Mouse (Mus musculus): ENCODE results near the gene Chd9.
"Not testable (repeated sequence)": the region's sequence is repeated elsewhere in the genome, so short reads cannot be mapped to it uniquely, and the experiment has no call there.

The Chd9 gene

DNA sequence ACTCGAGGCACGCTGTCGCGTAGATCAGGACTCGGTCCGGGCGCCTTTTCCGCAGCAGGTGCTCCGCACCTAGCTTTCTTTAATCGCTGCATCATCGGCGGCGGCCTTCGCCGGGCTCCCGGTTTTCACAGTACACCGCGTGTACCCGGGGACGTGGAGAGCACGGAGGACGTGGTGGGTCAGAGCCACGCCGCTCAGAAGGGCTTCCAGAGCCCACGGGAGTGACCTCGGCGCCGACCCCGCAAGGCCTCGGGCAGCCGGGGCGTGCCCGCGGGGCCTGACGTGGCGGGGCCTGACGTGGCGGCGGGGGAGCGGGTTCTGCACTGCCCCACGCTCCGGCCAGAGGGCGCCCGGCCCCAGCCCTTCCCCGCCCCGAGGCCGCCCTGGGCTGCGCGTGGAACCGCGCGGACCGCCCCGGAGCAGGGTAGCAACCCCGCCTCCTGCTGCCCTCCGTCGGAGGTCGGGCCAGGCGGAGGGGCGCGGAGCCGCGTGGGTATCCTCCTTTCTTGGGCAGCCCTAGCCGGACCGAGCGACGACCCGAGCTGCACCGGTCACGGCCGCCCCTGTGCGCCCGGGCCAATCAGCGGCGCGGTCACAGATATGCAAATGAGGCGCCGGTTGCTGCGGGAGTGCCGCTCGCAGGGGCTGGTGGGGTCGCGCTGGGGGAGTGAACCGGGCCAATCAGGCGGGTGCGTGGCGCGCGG is 79.8 kb downstream of the Chd9 start:
- DNase-seq = peak; percentile 98

DNA sequence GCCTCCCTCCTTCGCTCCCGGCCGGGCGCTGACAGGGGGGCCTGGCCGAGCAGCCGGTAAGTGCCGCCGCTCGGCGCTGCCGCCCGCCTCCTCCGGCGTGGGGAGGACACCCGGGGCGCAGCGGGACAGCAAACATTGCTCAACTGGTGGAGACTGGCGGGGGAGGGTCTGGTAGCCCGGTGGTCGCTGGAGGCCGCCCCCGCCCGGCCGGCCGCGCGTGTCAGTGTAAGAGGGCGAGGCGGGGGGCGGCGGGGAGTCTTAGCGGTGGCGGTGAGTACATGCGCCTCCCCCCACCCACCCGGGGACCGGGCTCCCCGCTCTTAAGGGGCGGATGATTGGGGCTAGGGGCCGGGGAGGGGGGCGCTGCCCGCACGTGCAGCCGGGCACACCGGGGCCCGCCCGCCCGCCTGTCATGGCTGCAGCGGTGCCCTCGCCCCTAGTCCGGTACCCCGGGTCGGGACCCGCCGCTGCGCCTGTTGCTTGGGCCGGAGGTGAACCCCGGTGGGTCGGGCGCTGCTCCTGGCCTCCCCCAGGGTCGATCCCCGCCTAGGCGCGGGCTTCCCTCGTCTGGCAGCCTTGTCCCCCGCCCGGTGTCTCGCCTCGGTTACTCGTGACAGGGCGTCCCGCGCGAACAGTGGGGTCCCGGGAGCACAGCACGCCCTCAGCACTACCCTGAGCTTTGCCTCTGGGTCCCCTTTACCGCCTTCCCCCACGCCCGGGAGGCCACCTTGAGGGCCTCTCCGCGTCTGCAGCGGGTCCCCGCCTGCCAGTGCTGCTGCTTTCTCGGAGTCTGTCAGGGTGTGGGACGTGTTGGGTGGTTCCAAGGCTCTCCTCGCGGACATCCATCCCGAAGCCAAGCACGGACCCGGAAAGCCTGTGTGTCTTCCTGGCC is 80.7 kb downstream of the Chd9 start:
- peak; percentile 59 to 64 for DNase-seq

DNA sequence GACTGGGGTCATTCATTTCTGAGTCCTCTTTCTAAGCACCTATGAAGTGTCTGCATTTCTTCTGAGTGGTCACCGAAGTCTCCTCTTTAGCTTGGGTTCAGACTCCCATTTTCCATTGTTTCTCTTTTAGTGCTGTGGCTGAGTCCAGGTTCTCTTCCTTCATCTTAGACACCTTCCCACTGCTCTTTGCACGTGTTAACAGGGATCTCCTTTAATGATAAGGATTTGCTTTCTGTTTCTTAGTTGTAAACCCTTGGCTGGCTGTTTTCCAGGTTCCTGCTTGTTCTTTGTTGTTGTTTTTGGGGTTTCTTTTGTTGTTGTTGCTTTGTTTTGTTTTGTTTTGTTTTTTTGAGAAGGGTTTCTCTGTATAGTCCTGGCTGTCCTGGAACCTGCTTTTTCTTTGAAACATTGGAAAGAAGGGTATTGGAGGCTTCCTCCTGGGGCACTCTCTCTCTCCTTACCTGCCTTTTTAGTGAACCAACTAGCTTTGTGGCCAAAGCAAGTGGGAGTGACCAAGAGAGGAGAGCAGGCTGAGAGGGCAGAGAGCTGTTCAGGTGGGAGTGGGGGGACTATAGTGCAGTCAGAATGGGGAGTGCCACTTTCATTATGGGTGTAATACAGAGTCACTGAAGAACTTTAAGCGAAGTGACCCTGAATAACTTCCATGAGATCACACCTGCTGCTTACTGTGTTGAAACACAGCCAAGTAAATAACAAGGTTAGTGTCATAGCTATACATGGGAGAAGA is 95.2 kb downstream of the Chd9 start:
- DNase-seq = no peak

DNA sequence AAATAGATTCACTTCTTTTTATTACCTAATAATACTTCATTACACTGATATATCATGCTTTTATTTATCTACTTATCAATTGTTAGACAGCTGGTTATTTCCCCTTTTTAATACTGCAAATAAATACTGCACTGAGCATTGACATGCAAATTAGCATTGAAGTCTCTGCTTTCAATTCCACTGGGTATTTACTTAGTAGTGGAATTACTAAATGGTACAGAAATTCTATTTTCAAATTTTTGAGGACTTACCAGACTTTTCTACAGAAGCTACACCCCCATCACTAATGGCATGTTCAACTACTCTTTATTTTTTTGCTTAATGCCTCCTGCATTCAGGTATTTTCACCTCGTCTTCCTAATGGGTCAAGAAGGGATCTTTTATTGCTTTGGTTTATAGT is 100.3 kb downstream of the Chd9 start:
- no peak for DNase-seq

DNA sequence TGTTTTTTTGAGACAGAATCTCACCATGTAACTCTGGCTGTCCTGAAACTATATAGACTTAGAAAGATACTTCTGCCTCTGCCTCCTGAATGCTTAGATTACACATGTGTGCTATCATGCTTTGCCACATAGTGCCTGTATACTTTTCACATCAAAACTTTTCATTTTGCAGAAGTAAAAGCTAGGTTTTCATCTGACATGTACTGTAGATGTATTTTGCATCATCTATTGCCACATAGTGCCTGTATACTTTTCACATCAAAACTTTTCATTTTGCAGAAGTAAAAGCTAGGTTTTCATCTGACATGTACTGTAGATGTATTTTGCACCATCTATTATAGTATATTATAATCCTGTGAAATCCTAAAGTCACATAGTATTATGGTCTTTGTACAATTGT is 102.0 kb downstream of the Chd9 start:
- not testable (repeated sequence) for DNase-seq

DNA sequence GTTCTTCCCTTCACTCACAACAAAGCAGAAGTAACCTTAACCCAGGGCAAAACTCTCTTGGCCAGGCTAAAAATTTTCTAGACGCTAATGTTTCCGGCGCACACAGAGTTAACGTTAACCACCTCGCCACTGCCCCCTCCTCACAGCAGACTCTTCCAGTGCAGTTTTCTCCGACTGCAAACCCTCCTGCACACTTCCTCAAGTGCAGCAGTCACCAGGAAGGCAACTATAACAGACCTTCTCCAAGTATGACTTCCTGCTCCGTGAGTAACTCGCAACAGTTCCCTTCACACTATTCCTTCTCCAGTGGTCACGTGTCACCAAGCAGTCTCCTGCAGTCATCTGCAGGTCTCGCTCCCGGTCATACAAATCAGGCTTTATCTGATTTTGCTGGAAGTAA is 104.8 kb downstream of the Chd9 start:
- no peak for DNase-seq

DNA sequence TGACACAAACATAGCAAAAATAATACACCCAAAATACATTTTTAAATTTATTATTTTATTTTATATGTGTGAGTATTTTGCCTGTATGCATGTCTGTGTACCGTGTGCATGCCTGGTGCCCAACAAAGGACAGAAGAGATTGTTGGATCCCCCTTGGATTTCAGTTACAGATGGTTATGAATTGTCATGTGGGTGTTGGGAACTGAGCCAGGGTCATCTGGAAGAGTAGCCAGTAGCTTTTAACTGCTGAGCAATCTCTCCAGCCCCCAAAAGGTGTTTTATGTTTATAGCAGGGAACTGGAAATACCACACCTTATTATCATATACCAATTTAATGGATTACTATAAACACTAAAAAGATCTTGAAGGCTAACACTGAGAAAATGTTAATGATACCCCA is 106.6 kb downstream of the Chd9 start:
- peak in 1 of 2 experiments; percentile 34 for DNase-seq

DNA sequence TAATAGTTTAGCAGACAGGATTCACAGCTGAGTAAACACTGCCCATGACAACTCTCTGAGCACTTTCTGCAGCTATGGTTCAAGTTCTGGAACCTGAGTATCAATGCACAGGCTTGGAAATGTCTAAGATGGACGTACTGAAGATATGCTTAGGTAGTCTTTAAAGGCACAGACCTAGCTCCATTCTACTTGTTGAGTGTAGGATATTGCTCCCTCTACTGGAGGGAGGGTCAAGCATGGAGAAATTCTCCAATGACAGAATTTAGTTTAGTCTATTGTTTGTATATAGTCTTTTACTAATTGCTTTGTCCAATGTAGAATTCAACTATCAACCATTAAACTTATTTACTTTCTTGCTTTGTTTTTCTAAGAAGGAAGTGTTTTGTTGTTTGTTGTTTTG is 108.7 kb downstream of the Chd9 start:
- DNase-seq = no peak

DNA sequence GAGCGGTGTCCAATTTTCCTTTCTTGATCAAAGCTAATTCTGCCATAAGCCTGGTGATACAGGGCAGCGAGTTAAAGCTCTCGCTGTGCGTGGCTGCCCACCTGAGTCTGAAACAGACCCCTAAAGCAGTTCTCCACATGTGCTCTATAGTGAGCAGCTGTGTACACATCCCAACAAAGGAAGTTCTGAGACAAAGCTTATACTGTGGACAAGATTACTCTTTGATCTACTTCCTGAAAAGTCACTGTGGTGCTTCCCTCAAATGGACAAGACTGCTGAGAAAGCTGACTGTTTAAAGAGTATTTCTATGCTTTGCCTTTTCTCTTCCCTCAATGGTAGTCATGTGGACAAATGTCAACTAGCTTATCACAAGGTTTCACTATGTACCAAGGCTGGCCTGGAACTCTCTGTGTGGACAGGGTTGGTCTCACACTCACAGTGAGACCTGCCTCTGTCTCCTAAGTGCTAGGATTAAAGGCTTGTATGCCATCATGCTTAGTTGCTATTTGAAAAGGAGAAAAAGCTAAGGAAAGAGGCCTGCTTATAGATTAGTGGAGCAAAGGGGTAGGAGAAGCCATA is 110.3 kb downstream of the Chd9 start:
- DNase-seq = no peak

DNA sequence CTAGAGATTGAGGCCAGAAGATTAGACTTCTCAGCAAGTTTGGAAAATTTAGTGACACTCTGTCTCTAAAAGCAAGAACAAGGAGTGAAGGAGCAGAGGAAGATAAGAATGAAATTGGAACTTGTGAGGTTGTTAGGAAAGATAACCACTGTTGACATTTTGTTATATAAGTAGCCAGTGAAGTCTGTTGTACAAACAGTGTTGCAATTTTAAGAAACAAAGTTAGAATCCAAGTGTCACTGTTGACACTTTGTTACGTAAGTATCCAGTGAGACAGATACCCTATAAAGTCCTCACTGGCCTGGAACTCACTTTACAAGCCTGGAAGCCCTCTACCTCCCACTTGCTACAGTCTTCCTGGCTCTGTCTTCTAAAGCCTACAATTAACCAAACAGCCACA is 111.7 kb downstream of the Chd9 start:
- no peak for DNase-seq

DNA sequence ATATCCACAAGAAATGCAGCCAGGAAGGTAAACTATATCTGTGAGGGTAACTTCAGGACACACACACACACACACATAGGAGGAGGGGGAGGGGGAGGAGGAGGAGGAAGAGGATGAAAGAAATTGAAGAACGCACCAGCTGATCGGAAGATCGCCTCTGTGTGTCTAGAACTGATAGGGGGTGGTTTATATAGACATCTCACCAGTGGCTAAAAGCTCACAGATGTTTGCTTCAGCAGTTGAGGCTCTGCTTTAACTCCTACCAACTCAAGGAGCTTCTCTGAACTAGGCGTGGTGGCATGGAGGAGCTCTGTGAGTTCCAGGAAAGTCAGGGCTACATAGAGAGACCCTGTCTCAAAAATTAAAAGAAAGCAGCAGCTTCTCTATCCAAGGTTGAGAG is 115.6 kb downstream of the Chd9 start:
- no peak for DNase-seq

DNA sequence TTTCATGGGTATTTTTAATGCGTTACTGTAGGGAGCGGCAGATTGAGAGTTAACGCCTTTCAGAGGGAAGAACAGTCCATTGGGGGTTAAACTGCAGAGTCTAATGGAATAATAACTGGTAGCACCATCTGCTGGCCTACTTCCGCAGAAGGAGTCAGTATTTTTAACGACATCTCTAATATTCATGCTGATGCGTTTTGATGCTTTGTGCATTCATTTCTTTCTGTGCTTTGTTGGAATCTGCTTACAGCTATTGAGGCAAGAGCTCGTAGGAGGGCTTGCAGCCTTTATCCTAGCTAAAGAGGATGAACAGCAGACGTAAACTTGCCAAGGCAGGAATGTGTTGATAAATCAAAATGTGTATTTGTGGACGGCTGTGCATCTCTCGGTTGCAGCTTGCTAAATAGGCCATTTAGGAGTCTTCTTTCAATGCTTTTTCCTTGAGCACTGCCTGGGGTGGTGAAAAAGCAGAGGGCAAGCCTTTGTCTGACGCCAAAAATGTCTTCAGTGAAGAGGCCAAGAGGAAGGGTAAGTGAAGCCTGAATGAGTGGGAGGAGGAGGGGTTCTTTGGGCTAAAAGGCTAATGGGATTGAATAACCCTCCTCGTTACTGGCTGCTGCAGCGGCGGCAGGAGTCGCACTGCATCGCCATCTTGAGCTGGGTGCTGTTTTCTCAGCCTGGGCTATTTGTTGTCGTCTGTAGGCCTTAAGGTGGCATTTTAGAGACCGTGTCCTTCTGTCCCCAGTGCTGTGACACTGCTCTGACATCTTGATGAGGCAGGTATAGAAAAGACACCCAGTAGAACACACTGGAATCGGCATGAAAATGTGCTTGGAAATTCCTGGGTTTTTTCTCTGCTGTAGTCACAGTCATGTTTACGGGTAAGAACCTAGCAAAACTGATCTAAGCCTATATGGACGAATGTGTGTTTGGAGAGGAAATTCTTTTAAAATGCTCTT is 126.9 kb downstream of the Chd9 start:
- peak; percentile 84 for DNase-seq

DNA sequence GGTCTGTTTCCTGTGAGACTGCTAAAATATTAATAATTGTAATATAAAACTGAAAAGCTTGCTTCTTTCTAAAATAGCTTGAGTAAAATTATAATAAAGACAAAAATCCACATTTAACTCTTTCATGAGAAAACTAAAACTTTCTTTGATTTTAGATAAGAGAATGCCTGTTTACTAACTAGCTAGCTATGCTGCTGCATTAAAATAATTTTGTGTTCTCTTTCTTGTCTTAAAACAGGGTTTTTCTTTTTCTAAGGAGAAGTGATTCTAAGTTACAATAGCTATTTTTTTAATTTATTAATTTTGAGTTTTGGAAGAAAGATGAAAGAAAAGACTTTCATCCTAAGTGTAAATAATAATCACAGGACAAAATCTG is 127.6 kb downstream of the Chd9 start:
- DNase-seq = no peak

DNA sequence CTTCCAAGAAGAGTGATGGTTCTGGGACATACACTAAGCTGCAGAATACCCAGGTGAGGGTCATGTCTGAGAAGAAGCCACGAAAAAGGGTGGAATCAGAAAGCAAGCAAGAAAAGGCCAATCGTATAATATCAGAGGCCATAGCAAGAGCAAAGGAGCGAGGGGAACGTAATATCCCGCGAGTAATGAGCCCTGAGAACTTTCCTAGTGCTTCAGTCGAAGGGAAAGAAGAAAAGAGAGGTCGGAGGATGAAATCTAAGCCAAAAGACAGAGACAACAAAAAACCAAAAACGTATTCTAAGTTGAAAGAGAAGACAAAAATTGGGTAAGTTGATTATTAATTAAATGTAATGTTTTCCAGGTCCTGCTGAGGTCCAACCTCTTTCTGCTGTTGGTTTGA is 128.2 kb downstream of the Chd9 start:
- no peak for DNase-seq

DNA sequence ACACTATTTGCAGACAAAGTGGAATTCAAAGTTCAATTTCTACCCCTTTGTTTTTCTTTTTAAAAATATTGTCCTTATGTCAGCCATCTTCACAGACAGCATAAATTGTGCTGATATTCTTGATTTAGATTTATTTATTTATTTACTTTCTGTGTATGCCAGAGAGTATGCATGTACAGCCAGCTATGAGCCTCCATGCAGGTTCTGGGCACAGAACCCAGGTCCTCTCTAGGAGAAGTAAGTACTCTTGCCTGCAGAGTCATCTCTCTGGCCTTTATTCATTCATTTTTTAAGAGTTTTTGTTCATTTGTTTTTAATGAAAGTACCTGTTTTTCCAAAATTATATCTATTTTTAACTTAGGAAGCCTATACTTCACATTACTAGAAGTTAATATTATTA is 129.6 kb downstream of the Chd9 start:
- peak; percentile 19 to 46 for DNase-seq

DNA sequence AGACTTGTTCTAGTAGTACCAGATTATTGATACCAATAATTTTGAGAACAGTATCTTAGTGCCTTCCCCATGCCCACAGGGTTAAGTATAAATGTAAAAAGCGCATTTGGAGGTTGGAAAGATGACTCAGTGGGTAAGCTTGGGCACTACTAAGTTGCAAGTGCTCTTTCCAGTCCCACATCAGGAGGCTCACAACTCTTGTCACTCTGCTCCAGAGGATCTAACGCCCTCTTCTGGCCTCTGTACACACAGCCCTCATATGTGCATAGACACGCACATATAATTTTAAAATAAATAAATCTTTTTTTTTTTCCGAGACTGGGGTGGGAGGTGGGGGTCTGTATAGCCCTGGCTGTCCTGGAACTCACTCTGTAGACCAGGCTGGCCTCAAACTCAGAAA is 131.6 kb downstream of the Chd9 start:
- DNase-seq = no peak

DNA sequence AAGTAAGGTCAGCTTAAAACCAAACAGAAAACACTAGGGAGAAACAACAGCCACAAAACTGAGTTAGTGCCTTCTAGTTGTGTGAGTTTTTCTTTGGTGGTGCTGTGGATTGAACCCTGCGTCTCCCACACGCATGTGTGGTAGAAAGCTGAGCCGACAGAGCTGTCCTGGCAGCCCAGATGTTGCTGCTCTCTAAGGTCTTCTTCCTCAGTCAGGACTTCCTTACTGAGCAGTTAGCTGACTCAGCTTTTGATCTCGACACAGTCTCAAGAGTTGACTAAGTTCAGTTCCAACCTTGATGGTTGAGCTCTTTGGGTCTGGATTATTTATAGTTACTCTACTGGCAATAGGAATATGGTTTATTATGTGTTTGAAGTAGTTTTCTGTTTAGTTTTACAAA is 133.5 kb downstream of the Chd9 start:
- no peak for DNase-seq

DNA sequence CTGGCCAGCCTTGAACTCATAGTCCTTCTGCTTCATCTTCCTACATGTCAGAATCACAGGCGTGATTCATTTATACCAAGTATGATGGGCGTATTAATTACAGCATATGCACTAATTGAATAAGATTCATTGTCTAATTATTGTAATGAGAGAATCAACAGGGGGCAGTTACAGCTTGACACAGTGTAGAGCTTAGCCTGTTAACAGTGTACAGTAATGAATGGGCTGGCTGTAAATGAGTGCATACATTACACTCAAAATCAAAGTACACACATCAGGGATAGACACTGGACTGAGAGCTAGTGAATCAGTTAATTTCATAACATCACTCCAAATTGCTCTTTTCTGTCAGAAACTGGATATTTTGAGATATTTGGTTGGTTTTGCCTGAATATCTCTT is 135.9 kb downstream of the Chd9 start:
- DNase-seq = no peak

DNA sequence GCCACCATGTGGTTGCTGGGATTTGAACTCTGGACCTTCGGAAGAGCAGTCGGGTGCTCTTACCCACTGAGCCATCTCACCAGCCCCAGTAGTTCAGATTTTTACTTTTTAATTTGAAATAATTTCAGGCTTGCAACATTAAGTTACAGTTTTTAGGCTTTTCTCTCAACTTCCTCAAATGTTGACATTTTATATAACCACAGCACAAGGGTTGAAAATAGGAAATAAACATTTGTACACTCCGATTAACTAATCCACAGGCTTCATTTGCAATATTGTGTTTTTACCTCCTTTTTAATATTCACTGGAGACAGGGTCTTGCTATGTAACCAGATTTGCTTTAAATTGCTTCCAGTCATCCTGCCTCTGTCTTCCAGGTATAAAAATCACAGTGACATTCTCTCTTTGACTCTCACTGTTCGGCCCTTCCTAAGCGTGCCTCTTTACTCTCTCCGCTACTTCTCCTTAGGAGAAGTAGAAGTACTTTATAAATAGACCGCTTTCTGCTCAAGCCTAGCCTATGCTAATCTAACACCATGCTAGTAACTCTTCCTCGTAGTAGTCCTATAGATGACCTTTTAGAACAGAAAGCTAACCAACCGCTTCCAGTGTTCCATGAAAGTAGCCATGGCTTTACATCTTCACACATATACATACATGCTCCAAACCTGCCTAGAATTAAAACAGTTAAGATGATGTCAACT is 137.5 kb downstream of the Chd9 start:
- DNase-seq = no peak

DNA sequence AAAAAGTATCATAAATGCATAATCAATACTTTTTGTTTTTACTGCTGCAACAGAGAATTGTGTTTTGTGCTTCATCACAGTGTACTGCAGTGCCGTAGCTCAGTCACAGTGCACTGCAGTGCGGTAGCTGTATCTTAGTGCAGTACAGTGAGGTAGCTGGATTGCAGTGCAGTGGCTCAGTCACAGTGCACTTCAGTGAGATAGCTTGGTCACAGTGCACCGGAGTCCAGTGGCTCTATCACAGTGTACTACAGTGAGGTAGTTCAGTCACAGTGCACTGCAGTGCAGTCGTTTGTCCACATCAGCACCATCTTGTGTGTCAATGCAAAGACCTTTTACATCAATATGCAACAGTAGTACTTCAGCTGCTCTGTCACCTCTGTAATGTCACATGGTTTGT is 140.2 kb downstream of the Chd9 start:
- no peak for DNase-seq

DNA sequence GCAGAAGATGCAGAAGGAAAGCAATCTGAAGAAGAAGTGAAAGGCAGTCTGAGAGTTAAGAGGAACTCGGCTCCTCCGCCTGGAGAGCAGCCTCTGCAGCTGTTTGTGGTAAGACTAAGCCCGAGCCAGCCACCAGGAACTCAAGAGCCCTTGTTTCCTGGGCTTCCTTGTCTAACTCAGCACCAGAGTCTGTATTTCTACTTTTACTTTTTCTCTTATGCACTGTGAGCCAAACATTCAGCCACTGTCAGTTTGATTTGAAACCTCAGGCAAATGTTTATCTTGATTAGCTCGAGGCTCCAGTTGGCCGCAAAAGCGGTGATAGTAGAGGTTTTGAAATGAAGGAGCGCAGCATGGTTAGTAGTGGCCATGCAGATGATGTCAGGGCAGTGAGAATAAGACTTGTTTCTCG is 148.8 kb downstream of the Chd9 start:
- DNase-seq = no peak
